Mouse (Mus musculus): ENCODE data around the gene Scaf1.

The Scaf1 gene

GRCm38 (mm10) chr7:45015957-45016612 is at the start of gene Scaf1:
Scaf1 (minus strand) TSS chr7:45016363.
- peak; percentile 99 for DNase-seq (ENCODE audit: low read depth, low spot score)

- DNase-seq (ENCODE audit: low read depth, low spot score) = peak; percentile 96
Observed at GRCm38 (mm10) chr7:45062239-45062835, 46.2 kb upstream of the Scaf1 start, which contains the start of the genes Nosip and Prrg2. Nosip (plus strand) TSS chr7:45062429. Prrg2 (minus strand) TSS chr7:45062677.

GRCm38 (mm10) chr7:45061532-45062075 is 45.4 kb upstream of the Scaf1 start:
- DNase-seq (ENCODE audit: low read depth, low spot score) = no peak

GRCm38 (mm10) chr7:45060632-45061122 is 44.5 kb upstream of the Scaf1 start:
- no peak for DNase-seq (ENCODE audit: low read depth, low spot score)

DNA sequence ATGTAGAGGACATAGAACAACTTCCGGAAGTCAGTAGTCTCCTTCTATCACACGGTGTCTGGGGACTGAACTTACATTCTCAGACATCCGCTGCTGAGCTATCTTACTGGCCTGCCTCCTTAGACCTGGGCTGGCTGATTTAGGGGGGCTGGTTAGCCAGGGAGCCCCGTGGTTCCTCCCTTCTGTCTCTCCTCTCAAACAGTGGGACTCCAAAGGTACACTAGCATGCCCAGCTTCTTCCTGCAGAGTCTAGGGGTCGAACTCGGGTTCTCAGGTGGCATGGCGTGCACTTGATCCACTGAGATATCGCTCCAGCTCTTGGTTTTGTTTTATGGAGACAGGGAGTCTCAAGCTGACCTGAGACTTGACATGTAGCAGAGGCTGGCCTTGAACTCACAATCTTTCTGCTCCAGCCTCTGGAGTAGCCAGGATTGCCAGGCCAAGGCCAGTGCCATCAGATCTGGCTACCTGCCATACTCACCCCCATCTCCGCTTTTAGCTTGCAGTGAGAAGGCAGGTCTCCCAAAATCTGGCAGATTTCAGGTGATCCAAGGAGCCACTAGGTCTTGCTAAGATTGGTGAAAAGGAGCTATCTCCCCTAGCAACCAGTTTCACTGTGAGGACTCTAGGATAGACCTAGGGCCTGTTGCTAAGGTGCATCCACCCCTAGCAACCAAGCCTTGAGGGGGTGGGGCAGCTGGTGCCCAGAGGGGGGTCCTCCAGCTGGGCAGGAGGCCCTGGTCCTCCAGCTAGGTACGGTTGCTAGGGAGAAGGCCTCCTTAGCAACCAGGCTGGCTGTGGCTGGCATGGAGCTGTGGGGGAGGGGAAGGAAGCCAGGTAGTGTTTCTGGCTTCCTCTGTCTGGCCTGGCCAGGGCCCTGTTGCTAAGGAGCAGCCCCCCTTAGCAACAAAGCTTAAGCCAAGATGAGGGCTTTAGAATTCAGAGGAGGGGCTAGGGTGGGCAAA is 42.7 kb upstream of the Scaf1 start:
- DNase-seq (ENCODE audit: low read depth, low spot score) = no peak

GRCm38 (mm10) chr7:45056972-45057348 is 40.8 kb upstream of the Scaf1 start:
- DNase-seq (ENCODE audit: low read depth, low spot score) = no peak

GRCm38 (mm10) chr7:45056329-45056971 is 40.3 kb upstream of the Scaf1 start:
- no peak for DNase-seq (ENCODE audit: low read depth, low spot score)

- DNase-seq (ENCODE audit: low read depth, low spot score) = peak; percentile 97
Observed at GRCm38 (mm10) chr7:45053931-45054510, 37.9 kb upstream of the Scaf1 start.

DNA sequence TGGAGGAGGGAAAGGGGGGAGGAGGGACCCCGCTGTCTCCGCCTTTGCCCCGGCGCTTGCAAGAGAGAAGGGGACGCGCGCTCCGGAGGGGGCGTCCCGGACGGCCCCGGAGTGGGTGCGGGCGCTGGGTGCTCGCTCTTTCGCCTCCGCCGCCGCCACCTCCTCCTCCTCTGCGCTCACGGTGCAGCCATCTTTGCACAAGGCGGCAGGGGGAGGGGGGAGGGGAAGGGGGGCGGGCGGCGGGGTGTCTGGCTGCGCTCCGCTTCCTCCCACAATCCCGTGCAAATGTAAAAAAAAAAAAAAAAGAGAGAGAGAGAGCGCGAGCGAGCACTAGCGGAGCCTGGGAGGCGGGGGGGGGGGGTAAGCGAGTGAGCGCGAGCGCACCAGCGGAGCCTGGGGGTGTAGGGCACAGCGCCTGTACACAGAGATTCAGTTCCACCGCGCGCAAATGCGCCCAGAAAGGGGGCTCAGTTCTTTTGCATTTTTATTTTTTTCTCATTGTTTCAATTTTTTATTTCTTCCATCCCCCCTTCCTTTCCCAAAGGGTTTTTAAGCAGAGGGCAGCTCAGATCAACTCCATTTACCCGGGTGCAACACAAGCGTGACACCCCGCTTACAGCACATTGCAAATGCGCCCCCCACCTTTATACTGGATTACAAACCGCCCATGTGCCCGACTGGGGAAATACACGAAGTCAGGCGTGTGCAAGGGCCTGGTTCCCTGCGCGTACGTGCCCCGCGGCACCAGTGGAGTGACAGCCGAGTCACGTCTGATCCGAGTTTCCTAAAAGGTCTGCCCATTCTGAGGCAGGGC is 37.2 kb upstream of the Scaf1 start:
- peak; percentile 83 for DNase-seq (ENCODE audit: low read depth, low spot score)

DNA sequence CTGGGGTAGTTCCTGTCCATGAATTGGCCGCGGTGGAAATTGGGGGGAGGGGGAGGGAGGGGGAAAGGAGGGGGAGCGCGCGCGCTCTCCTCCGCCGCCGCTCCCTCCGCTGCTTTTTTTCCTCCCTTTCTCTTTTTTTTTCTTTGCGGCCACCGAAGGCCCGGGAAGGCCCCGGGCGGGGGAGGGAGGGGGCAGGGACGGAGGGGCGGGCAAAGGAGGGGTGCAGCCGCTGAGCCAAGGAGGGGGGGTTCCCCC is 36.6 kb upstream of the Scaf1 start, which contains the start of gene Prr12:
Gene Prr12, minus strand, starts transcription at position 20 of the 255 bp plus-strand sequence.
- DNase-seq (ENCODE audit: low read depth, low spot score) = no peak

DNA sequence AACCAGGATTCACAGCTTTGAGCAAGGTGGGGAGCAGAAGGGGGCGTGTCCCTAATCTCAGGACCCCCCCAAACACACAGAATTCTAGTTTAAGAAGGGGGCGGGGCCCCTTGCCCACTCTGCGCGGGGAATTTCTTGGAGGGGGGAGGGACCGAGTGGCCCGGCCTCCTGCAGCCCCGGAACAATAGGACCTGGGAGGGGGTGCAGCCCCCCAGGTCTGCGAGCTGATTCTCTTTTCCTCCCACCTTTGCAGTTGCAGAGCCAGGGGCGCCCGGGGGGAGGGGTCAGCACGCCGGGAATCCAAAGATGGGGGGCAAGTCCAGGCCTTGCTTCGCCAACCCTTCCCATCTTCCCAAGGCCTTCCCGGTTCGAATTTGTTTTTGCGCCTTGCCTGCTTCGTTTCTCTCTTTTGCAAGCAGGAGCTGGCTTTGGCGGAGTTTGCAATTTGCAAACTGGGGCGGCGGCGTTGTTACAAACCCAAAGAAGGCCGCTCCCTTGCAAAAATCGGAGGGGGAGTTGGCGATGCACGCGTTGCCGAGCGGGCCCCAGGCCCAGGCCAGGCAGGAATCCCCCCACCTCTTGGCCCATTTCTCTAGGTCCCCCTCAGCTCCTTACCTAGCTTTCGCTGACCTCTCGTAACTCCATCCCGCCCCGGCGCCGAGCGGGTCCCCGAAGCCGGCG is 36.2 kb upstream of the Scaf1 start:
- DNase-seq (ENCODE audit: low read depth, low spot score) = no peak

DNA sequence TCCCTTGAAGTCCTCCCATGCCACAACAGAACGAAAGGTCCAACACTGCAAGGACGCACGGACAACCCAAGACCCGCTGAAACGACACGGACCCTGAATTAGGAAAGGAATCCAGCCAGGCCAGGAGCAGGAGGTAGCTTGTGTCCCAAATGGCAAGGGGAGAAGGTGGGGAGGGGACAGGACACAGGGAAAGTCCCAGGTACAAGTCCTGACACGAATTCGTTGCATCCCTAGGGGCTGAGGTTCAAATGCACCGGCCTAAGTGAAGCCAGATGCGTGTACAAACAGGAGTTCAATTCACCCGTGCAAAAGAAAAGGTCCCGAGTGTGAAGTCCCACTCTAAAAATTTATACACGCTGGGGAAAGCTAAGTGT is 35.4 kb upstream of the Scaf1 start:
- no peak for DNase-seq (ENCODE audit: low read depth, low spot score)

DNA sequence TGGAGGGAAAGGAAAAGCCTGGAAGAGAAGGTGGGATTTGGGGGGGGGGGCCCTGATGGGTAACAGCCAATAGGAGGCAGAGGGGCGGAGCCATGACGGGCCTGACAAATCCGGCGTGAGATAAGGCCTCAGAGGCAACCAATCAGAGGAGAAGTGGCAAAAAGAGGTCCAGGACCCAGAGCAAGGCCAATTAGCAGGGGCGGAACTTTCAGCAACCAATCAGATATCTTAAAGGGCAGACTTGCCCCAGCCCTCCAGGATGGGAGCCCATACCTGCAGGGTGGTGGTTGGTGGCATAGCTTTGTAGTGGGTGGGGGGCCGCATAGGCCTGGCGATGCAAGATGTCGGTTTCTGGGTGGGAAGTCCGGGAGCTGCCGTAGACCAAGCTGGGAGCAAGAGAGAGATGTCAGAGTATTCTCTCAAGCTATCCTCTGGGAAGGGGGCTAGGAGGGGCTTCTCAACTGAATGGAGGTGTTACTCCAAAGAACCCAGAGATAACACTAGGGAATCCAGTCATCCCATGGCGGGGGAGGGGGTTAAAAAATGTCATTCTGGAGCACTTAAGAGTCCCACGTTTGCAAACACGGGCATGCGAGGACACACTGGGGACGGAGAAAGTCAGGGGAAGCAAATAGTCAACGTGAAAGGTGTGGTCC is 34.9 kb upstream of the Scaf1 start:
- peak; percentile 80 for DNase-seq (ENCODE audit: low read depth, low spot score)

DNA sequence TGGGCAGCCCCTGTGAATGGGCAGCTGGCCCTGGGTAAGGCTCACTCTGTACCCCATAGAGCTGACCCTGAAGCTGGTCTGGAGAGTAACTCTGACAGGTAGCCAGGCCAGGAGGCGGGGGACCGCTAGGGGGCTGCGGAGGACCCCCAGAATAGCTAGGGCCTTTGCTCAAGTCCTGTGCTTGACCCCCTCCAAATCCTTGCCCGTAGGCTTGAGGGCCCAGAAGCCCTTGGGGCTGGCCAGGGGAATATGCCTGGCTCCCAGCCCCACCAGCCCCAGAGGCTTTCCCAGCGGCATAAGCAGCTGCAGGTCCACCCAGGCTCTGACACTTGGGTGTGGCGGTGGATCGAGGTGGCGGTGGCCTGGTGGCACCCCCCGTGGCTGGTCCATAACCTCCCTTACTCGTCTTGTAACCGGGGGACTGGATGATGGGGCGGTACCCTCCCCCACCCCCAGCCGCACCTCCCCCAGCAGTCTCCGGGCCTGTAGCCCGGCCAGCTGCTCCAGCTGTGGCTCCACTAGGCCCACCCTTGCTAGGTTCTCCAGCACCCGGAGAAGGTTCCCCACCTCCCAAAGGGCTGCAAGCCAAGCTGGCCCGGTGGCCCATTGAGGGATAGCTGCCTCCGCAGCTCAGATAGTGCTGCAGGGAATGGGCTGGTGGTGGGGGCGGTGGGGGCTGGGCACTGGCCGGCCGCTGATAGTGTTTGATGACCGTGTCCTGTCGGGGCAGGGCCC is 32.9 kb upstream of the Scaf1 start:
- no peak for DNase-seq (ENCODE audit: low read depth, low spot score)

- no peak for DNase-seq (ENCODE audit: low read depth, low spot score)
Observed at GRCm38 (mm10) chr7:45048001-45048890, 32.1 kb upstream of the Scaf1 start.

DNA sequence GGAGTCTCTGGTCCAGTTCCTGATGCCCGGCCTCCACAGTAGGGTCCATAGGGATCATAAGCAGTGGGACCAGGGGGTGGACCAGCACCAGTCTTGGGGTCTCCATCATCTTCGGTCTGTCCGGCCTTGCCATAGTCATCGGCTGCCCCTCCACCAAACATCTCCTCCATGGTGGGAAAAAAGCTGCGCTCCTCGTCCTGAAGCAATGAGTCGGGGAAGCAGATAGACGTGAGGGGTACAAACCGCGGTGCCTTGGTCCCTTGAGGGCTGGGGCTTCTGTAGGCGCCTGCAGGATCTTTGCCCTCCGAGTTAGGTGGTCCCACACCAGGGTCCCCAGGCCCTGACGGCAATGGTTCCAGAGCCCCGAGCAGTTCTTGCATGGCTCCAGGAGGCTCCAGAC is 31.3 kb upstream of the Scaf1 start:
- no peak for DNase-seq (ENCODE audit: low read depth, low spot score)

DNA sequence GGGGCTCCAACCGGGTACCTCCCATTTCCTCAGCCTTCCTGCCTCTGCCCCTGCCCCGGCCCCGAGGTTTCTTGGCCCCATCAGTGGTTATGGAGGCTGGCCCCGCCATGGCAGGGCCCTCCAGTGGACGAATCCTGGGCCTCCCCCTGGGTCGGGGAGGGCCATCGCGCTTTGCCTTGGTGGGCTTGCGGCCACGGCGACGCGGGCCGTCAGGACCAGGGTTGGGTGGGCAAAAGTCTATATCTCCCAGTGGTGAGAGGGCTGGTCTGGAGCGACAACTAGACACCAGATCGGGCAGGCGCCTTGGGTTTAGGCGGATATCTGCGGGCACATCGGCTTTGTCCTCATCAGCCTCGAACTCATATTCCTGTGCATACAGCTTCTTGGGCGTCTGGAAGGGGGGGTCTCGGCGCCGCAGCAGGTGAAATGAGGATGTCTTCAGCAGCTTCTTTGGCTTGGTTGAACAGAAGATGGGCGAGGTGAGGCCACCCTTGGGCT is 30.7 kb upstream of the Scaf1 start:
- no peak for DNase-seq (ENCODE audit: low read depth, low spot score)

All from skeletal muscle tissue, adult 2 months (tissue).